Mouse (Mus musculus) T-helper 17 cell (primary cell): ENCODE measurements around the gene Ints3.

ENCODE experiments used
- in situ Hi-C, 2 experiments: fragments of 300-600 bp; cut with MboI, MseI; formaldehyde crosslinking; loops; 1 replicate in 1 of 2; 2 replicates in 1 of 2; pipeline ENCODE4 v1.15.1; 2025; ENCODE audit warnings: high pct_unique_total_duplicates in 2 of 2

Gene Ints3

GRCm38 (mm10) chr3:90446389-90447122, 13.1 kb upstream of the Ints3 start:
- in situ Hi-C loops, result no loop called here

GRCm38 (mm10) chr3:90445417-90446200, 12.2 kb upstream of the Ints3 start:
- in situ Hi-C loops, result no loop called here

GRCm38 (mm10) chr3:90443977-90444376, 10.6 kb upstream of the Ints3 start:
- in situ Hi-C loops, result no loop called here

- in situ Hi-C loops, result no loop called here
Observed at GRCm38 (mm10) chr3:90440756-90441155, 7.3 kb upstream of the Ints3 start.

GRCm38 (mm10) chr3:90437131-90437530, 3.7 kb upstream of the Ints3 start:
- in situ Hi-C loops, result no loop called here

- in situ Hi-C loops, result no loop called here
Observed at GRCm38 (mm10) chr3:90434073-90434730, 780 bp upstream of the Ints3 start.

- in situ Hi-C loops, result no loop called here
Observed at GRCm38 (mm10) chr3:90432811-90433219, 607 bp downstream of the Ints3 start.

GRCm38 (mm10) chr3:90432348-90432747, 1.1 kb downstream of the Ints3 start:
- in situ Hi-C loops, result no loop called here

- in situ Hi-C loops, result no loop called here
Observed at GRCm38 (mm10) chr3:90429576-90429975, 3.8 kb downstream of the Ints3 start.

GRCm38 (mm10) chr3:90428186-90428585, 5.2 kb downstream of the Ints3 start:
- in situ Hi-C loops, result no loop called here

- in situ Hi-C loops, result no loop called here
Observed at GRCm38 (mm10) chr3:90427574-90427973, 5.8 kb downstream of the Ints3 start.

- in situ Hi-C loops, result no loop called here
Observed at GRCm38 (mm10) chr3:90425499-90425898, 7.9 kb downstream of the Ints3 start.

GRCm38 (mm10) chr3:90423549-90423948, 9.9 kb downstream of the Ints3 start:
- in situ Hi-C loops, result no loop called here

GRCm38 (mm10) chr3:90420696-90421095, 12.7 kb downstream of the Ints3 start:
- in situ Hi-C loops, result no loop called here

- in situ Hi-C loops, result no loop called here
Observed at GRCm38 (mm10) chr3:90413011-90413396, 20.4 kb downstream of the Ints3 start.

- in situ Hi-C loops, result no loop called here
Observed at GRCm38 (mm10) chr3:90412312-90413010, 21.0 kb downstream of the Ints3 start.

- in situ Hi-C loops, result no loop called here
Observed at GRCm38 (mm10) chr3:90408721-90409120, 24.7 kb downstream of the Ints3 start.

- in situ Hi-C loops, result no loop called here
Observed at GRCm38 (mm10) chr3:90406414-90406813, 27.0 kb downstream of the Ints3 start.

GRCm38 (mm10) chr3:90404609-90405008, 28.8 kb downstream of the Ints3 start:
- in situ Hi-C loops, result no loop called here

GRCm38 (mm10) chr3:90404121-90404520, 29.3 kb downstream of the Ints3 start:
- in situ Hi-C loops, result no loop called here

- in situ Hi-C loops, result no loop called here
Observed at GRCm38 (mm10) chr3:90400993-90401392, 32.4 kb downstream of the Ints3 start.

GRCm38 (mm10) chr3:90395629-90396028, 37.8 kb downstream of the Ints3 start:
- in situ Hi-C loops, result no loop called here
